Mouse (Mus musculus): ENCODE measurements around the gene Khdrbs1. TPM values are rescaled to one million over a fixed set of nuclear protein-coding genes. Genes with fewer than 3 reads are reported as not detected.
A peak's percentile ranks its signal among the peaks of the same experiment; 100 is the strongest.
"Not testable (repeated sequence)": the region's sequence is repeated elsewhere in the genome, so short reads cannot be mapped to it uniquely, and the experiment has no call there.

Gene Khdrbs1
- polyA plus RNA-seq, 1 experiment, result 126 TPM

DNA sequence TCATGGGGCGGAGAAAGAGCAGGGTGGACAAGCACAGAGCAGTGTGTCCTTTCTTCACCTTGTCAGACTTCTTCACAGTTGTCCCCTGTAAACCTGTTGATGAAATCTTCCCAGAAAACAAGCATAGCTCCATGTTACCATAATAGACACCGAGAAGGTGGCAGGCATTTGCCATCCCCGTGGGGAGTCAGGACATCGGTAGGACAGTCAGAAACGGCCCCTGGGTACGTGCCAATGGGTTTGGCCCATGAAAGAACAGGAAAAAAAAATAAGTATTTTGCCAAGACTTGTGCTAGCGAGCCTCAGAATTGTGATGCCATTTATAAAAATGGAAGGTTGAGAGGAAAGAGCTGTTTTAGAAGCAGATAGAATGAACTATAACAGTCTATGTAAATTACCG, 25.7 kb upstream of the Khdrbs1 start:
- 90% methylated on average over 8 of the region's 8 CpGs for WGBS

DNA sequence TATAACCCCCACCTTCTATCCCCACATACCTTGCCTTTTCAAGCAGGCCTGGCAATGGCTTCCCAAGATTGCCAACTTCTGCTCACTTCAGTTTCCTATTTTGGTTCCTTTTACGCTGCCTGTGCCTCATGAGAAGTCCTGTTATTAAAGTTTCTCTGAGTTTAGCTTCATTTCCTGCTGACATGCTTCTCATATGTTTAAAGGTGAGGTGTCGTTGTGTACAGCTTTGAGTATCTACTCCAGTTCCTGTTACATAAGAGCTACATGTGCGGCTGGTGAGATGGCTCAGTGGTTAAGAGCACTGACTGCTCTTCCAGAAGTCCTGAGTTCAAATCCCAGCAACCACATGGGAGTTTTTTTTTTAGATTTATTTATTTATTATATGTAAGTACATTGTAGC, 23.2 kb upstream of the Khdrbs1 start:
- 49% methylated on average over 3 of the region's 3 CpGs for WGBS
- H3K4me3 ChIP-seq (ENCODE audit: control insufficient read depth, insufficient read depth, low read length), result no peak overlapping the region

More for the DNA sequence above, 25.7 kb upstream of the Khdrbs1 start:
- no peaks in the 10 kb centered on the region for H3K27me3 ChIP-seq (ENCODE audit: control insufficient read depth, insufficient read depth, low read length)
- peaks cover 27% of the 10 kb centered on the region for H3K4me1 ChIP-seq (replicated peaks; ENCODE audit: control insufficient read depth, insufficient read depth, low read length)
- H3K36me3 ChIP-seq (ENCODE audit: control insufficient read depth, insufficient read depth, low read length), result no peaks in the 10 kb centered on the region
- TF ChIP-seq CTCF (IDR thresholded peaks at IDR 0.05; ENCODE audit: borderline replicate concordance, control insufficient read depth, extremely low read depth, insufficient read depth, low read length, poor library complexity) (no peak), POLR2A (IDR thresholded peaks at IDR 0.05; ENCODE audit: control insufficient read depth, extremely low read depth, insufficient read depth, low read length, poor library complexity) (no peak)
- no peak overlapping the region for H3K4me3 ChIP-seq (ENCODE audit: control insufficient read depth, insufficient read depth, low read length)
- DNase-seq, result no peak
- no peak overlapping the region for H3K27ac ChIP-seq (ENCODE audit: control insufficient read depth, insufficient read depth, low read length)

GRCm38 (mm10) chr4:129762496-129762895, 20.4 kb upstream of the Khdrbs1 start:
- H3K4me3 ChIP-seq (ENCODE audit: control insufficient read depth, insufficient read depth, low read length); DNase-seq; H3K36me3 ChIP-seq (ENCODE audit: control insufficient read depth, insufficient read depth, low read length); H3K27me3 ChIP-seq (ENCODE audit: control insufficient read depth, insufficient read depth, low read length); H3K27ac ChIP-seq (ENCODE audit: control insufficient read depth, insufficient read depth, low read length): not testable (repeated sequence)
- H3K4me1 ChIP-seq (replicated peaks; ENCODE audit: control insufficient read depth, insufficient read depth, low read length), result peaks cover 25% of the 10 kb centered on the region
- 93% methylated on average over 1 of the region's 1 CpGs for WGBS

More for the DNA sequence above, 23.2 kb upstream of the Khdrbs1 start:
- peaks cover 24% of the 10 kb centered on the region for H3K4me1 ChIP-seq (replicated peaks; ENCODE audit: control insufficient read depth, insufficient read depth, low read length)
- no peaks in the 10 kb centered on the region for H3K27me3 ChIP-seq (ENCODE audit: control insufficient read depth, insufficient read depth, low read length)
- no peak for DNase-seq
- H3K36me3 ChIP-seq (ENCODE audit: control insufficient read depth, insufficient read depth, low read length), result no peaks in the 10 kb centered on the region
- H3K27ac ChIP-seq (ENCODE audit: control insufficient read depth, insufficient read depth, low read length), result no peak overlapping the region
- no peak for TF ChIP-seq CTCF (IDR thresholded peaks at IDR 0.05; ENCODE audit: borderline replicate concordance, control insufficient read depth, extremely low read depth, insufficient read depth, low read length, poor library complexity)
- TF ChIP-seq POLR2A (IDR thresholded peaks at IDR 0.05; ENCODE audit: control insufficient read depth, extremely low read depth, insufficient read depth, low read length, poor library complexity), result no peak

GRCm38 (mm10) chr4:129761606-129762005, 19.5 kb upstream of the Khdrbs1 start:
- Histone ChIP-seq H3K27ac (ENCODE audit: control insufficient read depth, insufficient read depth, low read length) (peak overlapping the region; percentile 26; the same call in 1 of the 2 replicates), H3K36me3 (ENCODE audit: control insufficient read depth, insufficient read depth, low read length) (no peaks in the 10 kb centered on the region), H3K4me1 (replicated peaks; ENCODE audit: control insufficient read depth, insufficient read depth, low read length) (peaks cover 25% of the 10 kb centered on the region), H3K4me3 (ENCODE audit: control insufficient read depth, insufficient read depth, low read length) (no peak overlapping the region), H3K27me3 (ENCODE audit: control insufficient read depth, insufficient read depth, low read length) (no peaks in the 10 kb centered on the region)
- 4% methylated on average over 12 of the region's 12 CpGs for WGBS
- TF ChIP-seq POLR2A (IDR thresholded peaks at IDR 0.05; ENCODE audit: control insufficient read depth, extremely low read depth, insufficient read depth, low read length, poor library complexity), result no peak
- TF ChIP-seq CTCF (IDR thresholded peaks at IDR 0.05; ENCODE audit: borderline replicate concordance, control insufficient read depth, extremely low read depth, insufficient read depth, low read length, poor library complexity), result no peak
- DNase-seq, result peak; percentile 73

DNA sequence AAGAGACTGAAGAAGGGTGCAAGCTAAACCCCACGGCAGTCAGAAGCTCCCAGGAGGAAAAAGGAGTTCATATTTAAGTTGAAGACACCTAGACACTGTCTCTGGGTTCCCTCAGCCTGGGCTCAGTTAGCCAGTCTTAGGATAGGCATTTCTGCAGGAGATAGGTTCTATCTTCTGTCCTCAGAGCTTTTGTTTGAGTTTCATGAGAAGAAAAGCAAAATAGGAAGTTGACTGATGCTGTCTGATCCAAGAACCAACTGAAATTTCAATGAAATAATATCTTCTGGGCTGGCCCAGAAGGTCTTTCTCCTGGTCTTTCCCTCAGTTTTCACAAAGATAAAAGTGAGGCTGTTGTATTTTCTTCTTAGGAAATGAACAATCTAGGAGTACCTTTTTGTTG, 13.4 kb upstream of the Khdrbs1 start:
- H3K36me3 ChIP-seq (ENCODE audit: control insufficient read depth, insufficient read depth, low read length), result no peaks in the 10 kb centered on the region
- H3K4me1 ChIP-seq (replicated peaks; ENCODE audit: control insufficient read depth, insufficient read depth, low read length), result peaks cover 36% of the 10 kb centered on the region
- peak overlapping the region; percentile 65 for H3K27ac ChIP-seq (ENCODE audit: control insufficient read depth, insufficient read depth, low read length)
- WGBS, result 63% methylated on average over 1 of the region's 1 CpGs
- TF ChIP-seq POLR2A (IDR thresholded peaks at IDR 0.05; ENCODE audit: control insufficient read depth, extremely low read depth, insufficient read depth, low read length, poor library complexity), result no peak
- no peak for TF ChIP-seq CTCF (IDR thresholded peaks at IDR 0.05; ENCODE audit: borderline replicate concordance, control insufficient read depth, extremely low read depth, insufficient read depth, low read length, poor library complexity)
- H3K4me3 ChIP-seq (ENCODE audit: control insufficient read depth, insufficient read depth, low read length), result no peak overlapping the region
- no peak for DNase-seq
- no peaks in the 10 kb centered on the region for H3K27me3 ChIP-seq (ENCODE audit: control insufficient read depth, insufficient read depth, low read length)

- no peaks in the 10 kb centered on the region for H3K36me3 ChIP-seq (ENCODE audit: control insufficient read depth, insufficient read depth, low read length)
- TF ChIP-seq CTCF (IDR thresholded peaks at IDR 0.05; ENCODE audit: borderline replicate concordance, control insufficient read depth, extremely low read depth, insufficient read depth, low read length, poor library complexity) (no peak), POLR2A (IDR thresholded peaks at IDR 0.05; ENCODE audit: control insufficient read depth, extremely low read depth, insufficient read depth, low read length, poor library complexity) (no peak)
- 19% methylated on average over 3 of the region's 3 CpGs for WGBS
- peak overlapping the region; percentile 65 for H3K27ac ChIP-seq (ENCODE audit: control insufficient read depth, insufficient read depth, low read length)
- H3K27me3 ChIP-seq (ENCODE audit: control insufficient read depth, insufficient read depth, low read length), result no peaks in the 10 kb centered on the region
- DNase-seq, result peak; percentile 51
- H3K4me3 ChIP-seq (ENCODE audit: control insufficient read depth, insufficient read depth, low read length), result no peak overlapping the region
- peaks cover 34% of the 10 kb centered on the region for H3K4me1 ChIP-seq (replicated peaks; ENCODE audit: control insufficient read depth, insufficient read depth, low read length)
Observed at GRCm38 (mm10) chr4:129754742-129755141, 12.6 kb upstream of the Khdrbs1 start.

DNA sequence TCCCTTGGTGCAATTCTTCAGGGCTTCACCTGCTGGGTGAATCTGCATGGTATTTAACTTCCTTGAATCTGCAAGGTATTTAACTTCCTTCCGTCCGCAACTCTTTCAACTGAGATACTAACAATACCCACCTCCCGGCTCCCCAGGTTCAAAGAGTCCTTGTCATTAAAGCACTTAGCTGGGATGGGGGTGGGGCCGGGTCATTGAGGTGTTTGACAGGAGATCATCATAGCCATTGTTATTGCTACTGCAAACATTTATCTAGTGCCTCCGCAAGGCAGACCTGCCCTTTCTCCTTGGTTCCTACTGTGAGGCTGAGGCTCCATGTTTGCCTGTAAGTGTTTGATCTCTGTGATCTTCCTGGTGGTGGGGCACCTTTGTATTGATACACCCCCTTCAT, 8.3 kb upstream of the Khdrbs1 start:
- DNase-seq, result no peak

More for the DNA sequence above, 8.3 kb upstream of the Khdrbs1 start:
- H3K4me3 ChIP-seq (ENCODE audit: control insufficient read depth, insufficient read depth, low read length), result no peak overlapping the region
- WGBS, result 69% methylated on average over 5 of the region's 5 CpGs
- no peak overlapping the region for H3K27ac ChIP-seq (ENCODE audit: control insufficient read depth, insufficient read depth, low read length)
- TF ChIP-seq POLR2A (IDR thresholded peaks at IDR 0.05; ENCODE audit: control insufficient read depth, extremely low read depth, insufficient read depth, low read length, poor library complexity), result no peak
- TF ChIP-seq CTCF (IDR thresholded peaks at IDR 0.05; ENCODE audit: borderline replicate concordance, control insufficient read depth, extremely low read depth, insufficient read depth, low read length, poor library complexity), result no peak
- no peaks in the 10 kb centered on the region for H3K36me3 ChIP-seq (ENCODE audit: control insufficient read depth, insufficient read depth, low read length)
- peaks cover 26% of the 10 kb centered on the region for H3K4me1 ChIP-seq (replicated peaks; ENCODE audit: control insufficient read depth, insufficient read depth, low read length)
- H3K27me3 ChIP-seq (ENCODE audit: control insufficient read depth, insufficient read depth, low read length), result no peaks in the 10 kb centered on the region

Data from thymus, adult 2 months (tissue).